Mouse (Mus musculus): Measurements from ENCODE around the gene Cir1.

- TF ChIP-seq CTCF (conservative IDR thresholded peaks at IDR 0.05; ENCODE audit: insufficient read depth, insufficient read length, low read depth, low read length) (no peak), POLR2A (IDR thresholded peaks at IDR 0.05; ENCODE audit: low read depth, low read length) (no peak)
These were observed 45.9 kb downstream of the Cir1 start for GRCm38 (mm10) chr2:73266623-73267022.

Measured in kidney, adult 2 months (tissue).